Mouse (Mus musculus) liver, embryonic 13.5 days (tissue): Measurements from ENCODE around the gene Sema5b. TPM values are rescaled to one million over a fixed set of nuclear protein-coding genes. Genes with fewer than 3 reads are reported as not detected.

Source experiments
- polyA plus RNA-seq: library from polyadenylated mRNA; unstranded; fragments of >200 nt; fragmentation: Nextera tagmentation; extraction: Ambion mirVana; gene quantifications from 2 replicates; pipeline ENCODE4 v1.2.1, GENCODE M21; 2015

The Sema5b gene
- polyA plus RNA-seq, 1 experiment from 2014 or later, result 0.14 TPM

Other genes starting within 250 kb of the Sema5b start
- gene Sec22a, start 177.2 kb upstream of the Sema5b start, polyA plus RNA-seq, result 11.8 and 12.1 TPM in 2 replicates
- gene Pdia5, start 50.3 kb upstream of the Sema5b start, polyA plus RNA-seq, result 46.7 and 51.8 TPM in 2 replicates
- gene Dirc2, start 228.2 kb downstream of the Sema5b start, polyA plus RNA-seq, result 4.6 and 4.9 TPM in 2 replicates
- gene Hspbap1, start 229.2 kb downstream of the Sema5b start, polyA plus RNA-seq, result 20.2 and 21.9 TPM in 2 replicates